Mouse (Mus musculus): Measurements from ENCODE around the gene Hadha.

DNA sequence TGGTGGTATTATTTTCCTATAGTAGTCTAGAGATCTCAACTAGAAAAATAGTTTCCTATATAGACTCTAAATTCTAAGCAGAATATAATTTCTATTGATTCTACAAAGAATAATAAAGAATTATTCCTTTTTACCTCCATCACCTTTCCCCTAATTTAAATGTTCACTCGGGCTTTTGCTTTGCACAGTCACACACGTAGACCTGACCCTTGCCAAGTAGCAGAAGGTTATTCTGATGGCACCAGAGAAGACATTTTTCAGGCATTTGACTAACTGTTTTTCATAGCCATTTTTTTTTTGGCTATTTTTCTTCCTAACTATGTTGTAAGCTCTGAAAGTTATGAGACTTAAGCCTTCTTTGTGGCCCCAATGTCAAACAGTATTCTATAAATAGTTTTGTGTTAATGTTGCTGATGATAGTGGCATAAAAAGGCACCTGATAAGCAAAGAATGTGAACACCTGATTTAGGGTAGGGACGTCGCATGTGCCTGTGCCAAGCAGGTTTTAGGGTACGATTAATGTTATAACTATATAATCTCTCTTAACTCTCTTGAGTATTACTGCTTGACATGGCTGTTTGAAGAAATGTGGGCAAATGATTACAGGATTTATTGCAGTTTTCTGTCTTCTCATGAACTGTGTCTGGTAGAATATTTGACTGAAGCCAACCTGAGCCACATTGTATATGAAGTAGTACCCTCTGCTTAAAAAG lies 10.4 kb upstream of the Hadha start:
- TF ChIP-seq POLR2A (IDR thresholded peaks at IDR 0.05; ENCODE audit: low read depth, low read length) = no peak
- TF ChIP-seq CTCF (conservative IDR thresholded peaks at IDR 0.05 in 1 of 2, IDR thresholded peaks at IDR 0.05 in 1 of 2; ENCODE audit: low read depth in 2 of 2, low read length in 2 of 2) = no peak
- TF ChIP-seq USF1 (IDR thresholded peaks at IDR 0.05; ENCODE audit: low read depth, low read length) = no peak
- no peak for TF ChIP-seq NRF1 (IDR thresholded peaks at IDR 0.05; ENCODE audit: low read depth, low read length)
- no peak for TF ChIP-seq USF2 (conservative IDR thresholded peaks at IDR 0.05; ENCODE audit: low read depth, low read length)
- no peak for TF ChIP-seq ZC3H11A (IDR thresholded peaks at IDR 0.05; ENCODE audit: low read depth, low read length)
- no peak for TF ChIP-seq BHLHE40 (IDR thresholded peaks at IDR 0.05; ENCODE audit: low read depth, low read length)
- TF ChIP-seq HCFC1 (IDR thresholded peaks at IDR 0.05; ENCODE audit: low read depth, low read length) = no peak
- TF ChIP-seq MAFK (IDR thresholded peaks at IDR 0.05; ENCODE audit: insufficient replicate concordance, low read length) = no peak

Measured in CH12.LX (cell line).